Mouse (Mus musculus) naive thymus-derived CD4-positive, alpha-beta T cell, adult 2 months (primary cell): Measurements from ENCODE around the gene 1600014C10Rik.
A peak's percentile ranks its signal among the peaks of the same experiment; 100 is the strongest.

Experiments
- DNase-seq: peaks from one replicate; pipeline ENCODE4 v3.0.0-alpha.2; 2011; ENCODE audit warnings: low read depth

The 1600014C10Rik gene

DNA sequence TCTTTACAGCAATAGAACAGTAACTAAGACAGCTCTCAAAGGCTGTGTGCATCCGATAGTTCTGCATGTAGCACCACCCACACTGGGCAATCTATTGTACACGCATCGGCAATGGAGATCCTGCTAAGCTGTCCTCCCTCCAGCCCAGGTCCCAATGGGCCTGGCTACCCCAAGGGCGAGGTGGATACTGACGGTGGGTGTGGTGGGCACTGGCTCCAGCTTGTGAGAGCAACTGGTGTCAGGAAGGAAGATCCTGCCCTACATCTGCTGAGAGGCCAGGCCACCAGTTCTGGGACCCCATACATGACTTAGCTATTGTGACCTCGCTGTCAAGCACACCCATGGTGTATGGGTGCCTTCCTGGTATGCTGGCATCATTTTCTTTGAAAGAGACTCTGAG, 32.7 kb downstream of the 1600014C10Rik start:
- DNase-seq: no peak

- no peak for DNase-seq
These were observed 34.6 kb downstream of the 1600014C10Rik start for GRCm38 (mm10) chr7:38217417-38218171.

- DNase-seq: no peak
These were observed 35.8 kb downstream of the 1600014C10Rik start for GRCm38 (mm10) chr7:38218631-38219367.

- DNase-seq: no peak
These were observed 36.5 kb downstream of the 1600014C10Rik start for GRCm38 (mm10) chr7:38219526-38219925.

DNA sequence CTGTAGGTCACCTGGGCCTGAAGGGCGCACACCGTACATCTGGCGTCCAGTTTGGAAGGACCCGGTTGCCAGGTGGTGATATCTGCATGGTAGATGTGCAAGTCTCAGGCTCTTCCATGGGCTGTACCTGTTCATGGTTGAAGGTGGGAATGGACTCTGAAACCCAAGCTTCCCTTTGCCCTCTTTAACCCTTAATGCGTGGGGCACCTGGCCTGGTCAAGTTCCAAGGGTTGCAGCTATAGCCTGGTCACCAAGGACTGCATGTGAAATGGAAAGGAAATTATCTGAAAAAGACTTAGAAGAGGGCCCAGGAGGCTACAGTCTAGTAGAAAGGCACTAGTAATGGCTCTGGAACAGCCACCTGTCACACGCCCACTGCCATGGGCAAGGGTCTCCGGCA, 37.8 kb downstream of the 1600014C10Rik start:
- DNase-seq: no peak

GRCm38 (mm10) chr7:38224577-38225369, 41.8 kb downstream of the 1600014C10Rik start:
- DNase-seq: no peak

GRCm38 (mm10) chr7:38226226-38226625, 43.2 kb downstream of the 1600014C10Rik start:
- no peak for DNase-seq

DNA sequence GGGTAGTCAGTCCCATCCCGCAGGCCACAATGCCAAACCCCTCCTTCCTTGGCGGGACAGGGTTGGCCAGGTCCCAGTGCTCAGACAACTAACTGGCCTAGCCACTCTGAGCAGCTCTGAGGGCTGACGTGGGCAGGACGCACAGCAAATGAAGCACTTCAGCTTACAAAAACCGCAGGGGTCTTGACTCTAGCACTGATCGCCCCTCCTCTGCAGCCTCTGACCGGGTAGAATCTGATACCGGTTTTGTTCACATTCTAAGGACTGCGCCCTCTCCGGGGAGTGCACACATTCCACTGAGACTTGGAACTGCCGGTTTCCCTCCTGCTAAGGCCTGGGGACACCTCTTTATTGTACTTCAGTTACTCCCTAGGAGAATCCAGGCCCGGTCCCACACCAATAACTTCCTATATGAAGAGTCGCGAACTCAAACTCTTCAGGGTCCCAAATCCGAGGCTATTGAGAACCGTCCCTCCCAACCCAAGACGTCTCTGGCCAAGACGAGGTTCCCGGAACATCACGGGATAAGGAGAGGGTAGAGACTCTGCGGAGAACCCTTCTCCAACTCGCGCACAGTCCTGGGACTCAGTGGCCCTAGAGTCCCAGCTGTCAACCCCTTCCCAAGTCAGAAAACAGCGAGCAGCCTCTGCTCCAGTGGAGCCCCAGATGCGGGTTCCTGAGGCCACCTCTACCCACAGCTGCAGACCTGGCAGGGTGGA, 44.3 kb downstream of the 1600014C10Rik start:
- DNase-seq: peak; percentile 22

GRCm38 (mm10) chr7:38227900-38228298, 44.9 kb downstream of the 1600014C10Rik start, which contains the start of gene Plekhf1:
Gene Plekhf1 (minus strand): TSS chr7:38228016.
- DNase-seq: peak; percentile 52

GRCm38 (mm10) chr7:38228329-38228728, 45.3 kb downstream of the 1600014C10Rik start:
- DNase-seq: no peak

GRCm38 (mm10) chr7:38230285-38230684, 47.3 kb downstream of the 1600014C10Rik start:
- no peak for DNase-seq

- no peak for DNase-seq
These were observed 53.5 kb downstream of the 1600014C10Rik start for GRCm38 (mm10) chr7:38236400-38237105.

DNA sequence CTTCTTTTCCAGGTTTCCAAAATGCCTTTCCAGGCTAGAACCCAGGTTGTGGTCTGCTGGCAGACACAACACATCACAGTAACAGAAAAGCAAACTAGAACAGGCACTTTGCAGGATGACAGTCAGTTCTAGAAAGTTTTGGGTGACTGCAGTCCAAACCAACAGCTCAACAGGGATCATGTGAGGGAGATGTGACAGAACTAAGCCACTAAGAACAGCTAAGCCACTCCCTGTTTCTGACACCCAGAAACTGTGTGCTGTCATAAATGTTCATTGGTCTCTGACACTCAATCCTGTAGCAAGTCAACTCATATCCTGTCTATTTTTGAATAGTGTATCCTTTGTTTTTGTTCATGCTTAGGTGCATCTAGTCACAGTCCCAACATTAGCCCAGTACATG, 54.1 kb downstream of the 1600014C10Rik start:
- DNase-seq: no peak

GRCm38 (mm10) chr7:38242417-38242816, 59.4 kb downstream of the 1600014C10Rik start:
- no peak for DNase-seq
